Mouse (Mus musculus): ENCODE data around the gene Prpf4.

Gene Prpf4

DNA sequence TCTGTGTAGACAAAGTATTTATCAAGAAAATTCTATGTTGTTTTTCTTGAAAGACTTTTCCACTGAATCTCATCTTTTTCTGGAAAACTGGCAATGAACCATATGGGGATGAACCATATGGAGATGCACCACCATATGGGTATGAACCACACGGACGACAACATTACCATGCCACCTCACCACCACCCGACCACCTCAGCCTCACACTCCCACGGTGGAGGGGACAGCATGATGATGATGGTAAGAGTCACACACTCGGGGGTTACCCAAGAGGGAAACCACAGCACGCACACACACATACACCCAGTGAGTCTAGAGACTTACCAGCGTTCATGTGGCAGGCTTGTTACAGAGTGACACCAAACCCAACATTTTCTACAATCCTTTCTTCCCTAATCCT lies 23.2 kb upstream of the Prpf4 start:
- in situ Hi-C loops (cut with MboI, MseI) = no loop called here

DNA sequence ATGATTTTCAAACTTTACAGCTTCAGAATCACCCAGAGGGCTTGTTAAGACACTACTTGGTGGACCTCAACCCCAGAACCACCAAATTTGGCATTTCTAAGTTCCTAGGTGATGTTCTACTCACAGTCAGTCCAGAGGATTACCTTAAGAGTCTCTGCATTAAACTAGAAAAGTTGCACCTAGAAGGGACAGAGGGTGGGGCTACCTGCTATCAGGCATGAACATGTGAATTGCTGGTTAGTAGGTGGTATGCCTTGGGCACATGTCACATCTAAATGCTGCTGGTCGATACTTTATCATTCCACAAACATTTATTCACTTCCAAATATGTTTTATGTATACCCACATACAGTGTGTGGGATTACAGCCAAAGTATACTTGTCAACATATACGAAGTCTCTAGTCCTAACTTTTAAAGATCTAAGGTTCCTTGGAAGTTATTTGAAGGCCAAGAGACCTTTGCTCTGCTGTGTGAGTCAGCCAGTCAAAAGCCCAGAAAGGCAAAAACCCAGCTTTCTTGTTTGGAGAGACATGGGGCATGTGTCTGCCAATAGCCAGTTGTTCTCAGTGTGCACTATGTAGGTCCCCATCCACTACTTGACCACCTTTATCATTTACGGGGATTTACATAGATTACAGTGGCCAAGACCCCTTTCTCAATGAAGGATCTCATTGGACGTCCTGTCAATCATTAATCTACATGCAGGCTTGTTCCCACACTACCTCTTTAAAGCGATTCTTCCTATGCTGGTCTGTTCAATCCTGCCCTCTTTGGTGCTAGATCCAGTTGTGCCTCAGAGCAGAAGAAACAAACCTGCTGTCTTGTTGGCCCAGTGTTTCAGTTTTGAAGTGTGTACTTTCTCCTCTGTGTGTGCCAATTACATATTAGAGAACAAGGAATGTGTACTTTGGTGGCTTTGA lies 18.7 kb upstream of the Prpf4 start:
- in situ Hi-C loops (cut with MboI, MseI) = no loop called here

DNA sequence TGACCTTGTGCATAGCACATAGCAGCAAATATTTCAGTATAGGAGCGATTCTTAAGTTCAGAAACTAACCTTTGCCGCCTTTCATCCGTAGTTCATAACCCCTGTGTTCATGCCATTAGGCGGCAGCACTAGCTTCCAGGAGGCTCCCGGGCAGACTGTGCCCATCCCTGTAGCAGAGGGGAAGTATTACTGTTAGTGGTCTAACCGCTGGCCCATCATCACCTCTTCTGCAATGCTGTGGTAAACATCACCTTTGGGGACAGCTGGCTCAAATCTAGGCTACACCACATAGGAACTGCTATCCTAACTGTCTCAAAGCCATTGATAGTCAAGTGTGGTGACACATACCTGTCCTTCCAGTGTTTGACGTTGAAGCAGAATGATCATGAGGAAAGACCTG lies 16.7 kb upstream of the Prpf4 start:
- in situ Hi-C loops (cut with MboI, MseI) = no loop called here

DNA sequence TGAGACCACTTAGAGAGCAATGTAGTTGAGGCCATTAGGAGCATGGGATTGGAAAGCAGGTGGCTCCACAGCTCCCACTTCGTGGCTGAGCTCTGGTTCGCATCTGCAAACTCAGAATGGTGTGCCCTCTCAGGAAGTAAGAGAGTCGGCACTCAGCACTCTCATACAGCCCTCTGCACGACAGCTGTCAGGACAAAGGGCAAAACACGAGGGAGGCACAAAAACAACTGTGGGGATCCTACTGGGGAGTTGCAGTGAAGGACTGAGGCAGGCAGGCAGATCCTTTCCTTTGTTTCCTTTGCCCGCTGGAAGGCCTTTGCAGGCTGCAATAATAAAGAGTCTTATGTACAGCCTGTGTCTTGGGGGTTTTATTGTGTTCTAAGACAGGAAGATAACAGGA lies 15.1 kb upstream of the Prpf4 start:
- in situ Hi-C loops (cut with MboI, MseI) = no loop called here

DNA sequence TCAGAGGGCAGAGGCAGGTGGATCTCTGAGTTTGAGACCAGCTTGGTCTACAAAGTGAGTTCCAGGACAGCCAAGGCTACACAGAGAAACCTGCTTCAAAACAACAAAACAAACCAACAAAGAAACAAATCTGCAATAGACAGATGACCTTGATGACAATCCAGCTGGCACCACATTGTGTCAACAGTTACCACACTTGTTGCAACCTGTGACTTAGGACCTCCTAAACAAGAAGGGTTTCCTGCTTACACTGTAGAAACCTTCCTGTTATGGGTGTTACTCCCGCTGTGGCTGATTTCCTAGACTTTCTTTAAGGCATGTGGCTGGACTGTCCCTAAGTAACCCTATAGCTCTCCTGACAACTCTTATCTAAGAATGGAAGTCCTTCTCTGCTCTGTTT lies 12.8 kb upstream of the Prpf4 start:
- in situ Hi-C loops (cut with MboI, MseI) = no loop called here

DNA sequence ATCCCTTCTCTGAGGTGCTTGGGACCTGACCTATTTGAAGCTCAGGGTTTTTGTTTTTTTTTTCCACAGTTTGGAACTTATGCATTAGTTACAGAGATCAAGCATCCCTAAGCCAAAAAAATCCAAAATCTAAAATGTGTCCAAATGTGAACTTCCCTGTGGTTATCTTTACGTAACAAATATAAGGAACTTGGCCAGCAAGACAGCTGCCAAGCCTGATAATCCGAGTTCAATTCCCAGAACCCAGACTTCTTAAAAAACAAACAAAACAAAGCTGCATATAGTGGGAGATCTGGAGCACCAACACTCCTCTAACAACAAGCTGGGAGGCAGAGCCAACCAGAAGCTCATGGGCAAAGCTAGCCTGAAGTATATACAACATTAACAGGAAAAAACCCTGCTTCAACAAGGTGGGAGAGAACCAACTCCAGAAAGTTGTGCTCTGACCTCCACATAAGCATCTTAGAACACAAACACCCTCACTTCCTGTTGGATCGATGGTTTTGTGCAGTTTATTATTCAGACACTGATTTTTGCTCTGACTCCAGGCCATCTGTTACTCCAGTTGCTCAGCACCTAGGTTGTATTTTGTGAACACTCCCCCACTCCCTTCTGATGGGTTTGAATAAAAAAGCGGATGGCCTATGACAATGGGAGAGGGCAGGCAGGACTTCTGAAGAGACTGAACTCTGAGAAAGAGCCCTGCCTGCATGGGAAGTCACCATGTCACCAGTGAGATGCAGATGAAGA lies 10.8 kb upstream of the Prpf4 start:
- in situ Hi-C loops (cut with MboI, MseI) = no loop called here

DNA sequence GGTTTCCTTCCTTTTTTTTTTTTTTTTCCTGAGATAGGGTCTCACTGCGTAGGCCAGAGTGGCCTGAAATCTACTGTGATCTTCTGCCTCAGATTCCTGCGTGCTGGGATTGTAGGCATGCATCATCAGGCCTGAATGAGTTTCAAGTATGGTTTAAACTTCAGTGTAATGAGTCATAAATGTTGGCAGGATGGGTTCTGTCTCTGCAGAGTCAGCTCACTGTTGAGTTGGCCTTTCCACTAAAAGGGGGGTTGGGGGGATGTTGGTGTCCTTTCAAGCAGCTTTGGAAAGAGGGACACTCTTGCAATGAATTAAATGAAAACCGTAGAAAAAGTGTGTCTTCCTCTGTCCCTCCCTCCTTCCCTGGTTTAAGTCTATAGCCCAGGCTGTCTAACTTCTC lies 9.6 kb upstream of the Prpf4 start:
- in situ Hi-C loops (cut with MboI, MseI) = no loop called here

DNA sequence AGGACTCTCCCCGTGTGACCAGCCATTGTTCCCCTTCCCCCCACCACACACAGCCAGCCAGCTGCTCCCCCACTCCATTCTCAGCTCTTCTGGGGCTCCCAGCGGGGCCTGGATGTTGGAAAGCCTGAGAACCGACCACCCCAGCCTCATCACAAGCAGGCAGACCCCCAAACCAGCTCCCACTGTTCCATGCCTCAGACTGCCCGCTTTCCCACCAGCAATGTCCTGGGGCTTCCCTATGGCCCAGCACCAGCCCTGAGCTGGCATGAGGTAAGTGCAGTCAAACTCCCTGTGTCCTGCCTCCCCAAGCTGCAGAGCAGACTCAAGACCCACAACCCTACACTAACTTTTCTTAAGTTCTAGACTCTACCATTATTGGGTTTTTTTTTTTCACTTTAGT lies 2.5 kb upstream of the Prpf4 start:
- in situ Hi-C loops (cut with MboI, MseI) = loop anchor here (5.0 to 10.0 kb wide), 2 partner anchors 44 to 61 kb away; partner anchors contain the start of genes Fkbp15 and Slc31a1

DNA sequence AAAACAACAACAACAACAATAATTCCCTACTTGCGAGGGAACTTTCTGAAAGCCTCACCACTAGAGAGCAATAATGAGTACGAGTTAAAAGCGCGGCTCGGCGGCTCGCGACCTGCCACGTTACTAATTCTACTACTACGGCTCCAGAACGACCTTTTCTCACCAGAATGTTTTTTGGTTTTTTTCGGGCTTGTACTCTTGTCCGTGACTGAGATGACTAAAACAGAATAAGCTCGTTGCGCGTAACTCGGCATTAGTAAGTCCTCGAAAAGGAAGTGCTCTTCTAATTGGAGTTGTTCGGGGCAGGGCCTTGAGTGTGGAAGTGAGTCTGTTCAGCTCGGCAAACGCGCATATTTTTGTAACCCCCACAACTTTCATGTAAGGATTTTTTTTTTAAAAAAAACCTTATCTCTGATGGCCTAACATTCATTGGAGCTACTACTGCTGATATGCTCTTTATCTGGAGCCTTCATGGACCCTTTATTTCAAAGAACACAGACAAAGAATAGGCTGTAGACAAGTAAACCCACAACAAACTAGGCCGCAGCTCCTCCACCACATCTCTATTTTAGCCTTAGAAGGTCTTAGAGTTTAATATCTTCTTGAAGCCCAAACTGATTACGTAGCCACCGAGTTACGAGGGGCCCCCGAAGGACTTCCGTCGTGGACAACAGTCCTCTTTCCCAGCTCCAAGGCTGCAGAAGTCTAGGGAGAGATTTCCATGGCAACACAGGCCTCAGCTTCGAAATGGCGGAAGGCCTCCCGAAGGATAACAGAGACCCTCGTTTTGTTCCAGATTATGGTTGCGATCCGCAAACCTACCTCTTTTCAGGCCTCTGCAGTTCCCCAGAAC lies 641 bp upstream of the Prpf4 start:
- in situ Hi-C loops (cut with MboI, MseI) = loop anchor here (5.0 to 10.0 kb wide), 2 partner anchors 46 to 63 kb away; partner anchors contain the start of genes Fkbp15 and Slc31a1

DNA sequence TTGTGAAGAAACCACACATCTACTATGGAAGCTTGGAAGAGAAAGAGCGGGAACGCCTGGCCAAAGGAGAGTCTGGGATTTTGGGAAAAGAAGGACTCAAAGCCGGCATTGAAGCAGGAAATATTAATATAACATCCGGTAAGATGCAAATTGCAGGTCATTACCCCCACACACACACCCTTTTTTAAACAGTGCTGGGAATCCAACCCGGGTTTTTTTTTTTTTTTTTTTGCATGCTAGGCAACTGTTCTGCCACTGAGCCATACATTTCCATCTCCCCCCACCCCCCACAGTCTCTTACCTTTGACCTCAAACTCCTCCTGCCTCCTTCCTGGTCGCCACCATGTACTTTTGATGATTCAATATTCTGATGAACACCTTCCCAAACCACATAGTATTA lies 1.0 kb downstream of the Prpf4 start:
- in situ Hi-C loops (cut with MboI, MseI) = loop anchor here (5.0 to 10.0 kb wide), 2 partner anchors 47 to 65 kb away; partner anchors contain the start of genes Fkbp15 and Slc31a1

DNA sequence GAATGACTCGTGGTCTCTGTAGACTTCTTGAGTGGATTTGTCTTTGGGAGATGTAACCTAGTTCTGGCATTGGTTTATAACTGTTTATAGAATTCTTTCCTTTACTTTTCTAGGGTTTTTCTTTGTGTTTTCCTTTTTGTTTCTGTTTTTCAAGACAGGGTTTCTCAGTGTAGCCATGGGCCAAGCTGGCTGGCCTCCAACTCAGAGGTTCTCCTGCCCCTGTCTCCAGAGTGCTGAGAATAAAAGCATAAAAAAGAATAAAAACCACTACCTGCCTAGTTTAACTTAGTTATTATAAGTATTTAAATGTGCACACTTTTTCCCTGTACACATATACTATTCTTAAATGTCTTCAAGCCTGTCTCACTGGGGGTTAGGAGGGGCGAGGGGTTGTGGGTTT lies 1.7 kb downstream of the Prpf4 start:
- in situ Hi-C loops (cut with MboI, MseI) = no loop called here

DNA sequence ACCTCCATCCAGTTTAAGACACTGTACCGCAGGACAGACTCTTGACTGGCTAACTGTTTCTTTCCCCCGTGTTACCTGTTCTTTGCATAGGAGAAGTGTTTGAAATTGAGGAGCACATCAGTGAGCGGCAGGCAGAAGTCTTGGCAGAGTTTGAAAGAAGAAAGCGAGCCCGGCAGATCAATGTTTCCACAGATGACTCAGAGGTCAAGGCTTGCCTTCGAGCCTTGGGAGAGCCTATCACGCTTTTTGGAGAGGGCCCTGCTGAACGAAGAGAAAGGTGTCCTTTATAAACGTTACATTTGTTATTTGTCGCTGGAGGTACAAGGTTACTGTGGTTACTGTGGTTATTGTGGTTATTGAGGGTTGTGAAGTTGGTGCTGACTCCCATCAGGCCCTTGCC lies 3.0 kb downstream of the Prpf4 start:
- in situ Hi-C loops (cut with MboI, MseI) = no loop called here

DNA sequence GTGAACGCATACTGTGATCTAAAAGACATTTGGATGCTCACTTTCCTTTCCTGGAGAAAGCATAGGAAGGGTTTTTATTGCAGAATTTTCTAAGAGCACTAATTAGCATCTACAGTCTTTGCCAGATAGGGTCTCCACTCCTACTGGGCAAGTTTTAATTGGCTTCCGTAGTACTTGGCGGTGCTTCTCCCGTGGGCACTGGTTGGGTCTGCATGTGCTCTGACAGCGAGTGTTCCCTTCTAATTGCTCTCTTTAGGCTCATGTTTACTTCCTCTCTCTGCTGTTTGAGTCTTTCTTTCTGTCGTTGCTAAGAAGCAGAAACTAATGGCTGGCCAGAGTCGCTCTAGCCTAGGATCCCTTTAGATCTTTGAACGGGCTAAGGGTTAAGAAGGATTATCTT lies 9.9 kb downstream of the Prpf4 start:
- in situ Hi-C loops (cut with MboI, MseI) = no loop called here

DNA sequence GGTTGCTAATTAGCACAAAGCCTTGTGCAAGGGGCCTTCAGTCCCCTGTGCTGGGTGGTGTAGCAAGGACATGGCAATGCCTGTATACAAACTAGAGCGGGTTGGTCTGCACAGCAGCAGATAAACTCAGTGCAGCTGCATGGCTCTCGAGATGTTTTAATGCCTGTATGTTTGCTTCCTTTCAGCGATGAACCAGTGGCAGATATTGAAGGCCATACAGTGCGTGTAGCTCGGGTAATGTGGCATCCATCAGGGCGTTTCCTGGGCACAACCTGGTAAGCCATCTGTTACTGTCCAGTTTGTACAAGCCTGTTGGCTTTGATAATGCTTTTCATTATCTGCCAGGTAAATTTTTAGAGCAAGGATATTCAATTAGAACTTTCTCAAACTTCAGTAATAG lies 10.5 kb downstream of the Prpf4 start:
- in situ Hi-C loops (cut with MboI, MseI) = no loop called here

DNA sequence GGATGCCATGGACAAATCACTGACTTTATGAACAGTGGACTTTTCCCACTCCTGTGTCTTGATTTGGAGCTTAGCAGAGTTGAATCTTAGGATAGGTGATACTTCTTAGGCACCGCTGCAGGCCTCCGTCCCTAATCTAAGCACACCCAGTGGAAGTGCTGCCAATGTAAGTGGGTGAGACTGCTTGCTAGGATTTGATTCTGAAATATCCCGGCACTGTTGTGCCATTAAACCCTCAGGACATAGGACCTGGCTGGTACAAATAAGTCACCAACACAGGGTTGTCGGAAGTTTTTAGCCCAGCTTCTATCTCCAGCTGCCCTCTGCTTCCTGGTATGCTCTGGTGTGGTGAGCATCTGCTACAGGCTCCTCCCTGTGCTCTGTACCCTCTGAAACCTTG lies 17.3 kb downstream of the Prpf4 start:
- in situ Hi-C loops (cut with MboI, MseI) = no loop called here

DNA sequence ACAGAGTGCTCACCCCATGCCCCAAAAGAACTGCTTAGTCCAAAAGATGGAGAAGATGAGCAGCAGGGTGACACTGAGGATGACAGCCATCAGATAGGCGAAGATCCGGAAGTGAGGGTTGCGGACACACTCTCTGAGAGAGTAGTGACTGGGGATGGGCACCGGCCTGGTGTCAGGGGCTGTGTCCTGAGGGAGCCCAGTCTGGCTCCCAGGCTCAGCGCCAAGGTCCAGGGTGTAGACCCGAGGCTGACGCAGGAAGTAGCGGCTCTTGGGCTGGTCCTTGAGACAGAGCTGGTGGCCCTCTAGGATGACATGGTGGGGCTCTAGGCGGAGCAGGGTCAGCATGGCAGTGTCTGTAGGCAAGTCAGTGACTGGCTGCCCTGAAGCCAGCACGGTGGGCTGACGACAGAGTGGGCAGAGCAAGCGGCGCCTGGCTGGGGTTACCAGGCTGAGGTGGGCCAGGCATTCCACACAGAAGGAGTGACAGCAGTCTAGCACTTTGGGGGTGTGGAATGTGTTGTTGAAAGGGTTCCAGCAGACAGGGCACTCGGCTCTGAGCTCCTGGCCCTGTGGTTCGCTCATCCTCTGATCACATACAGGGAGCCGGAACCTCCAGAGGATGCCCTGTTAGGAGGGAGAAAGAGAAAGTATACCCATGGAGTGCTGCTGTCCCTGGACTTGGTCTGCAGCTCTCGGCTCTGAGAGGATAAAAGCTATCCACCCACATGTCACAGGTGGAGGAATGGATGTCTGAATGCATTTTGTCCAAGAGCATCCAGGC lies 19.6 kb downstream of the Prpf4 start:
- in situ Hi-C loops (cut with MboI, MseI) = no loop called here

DNA sequence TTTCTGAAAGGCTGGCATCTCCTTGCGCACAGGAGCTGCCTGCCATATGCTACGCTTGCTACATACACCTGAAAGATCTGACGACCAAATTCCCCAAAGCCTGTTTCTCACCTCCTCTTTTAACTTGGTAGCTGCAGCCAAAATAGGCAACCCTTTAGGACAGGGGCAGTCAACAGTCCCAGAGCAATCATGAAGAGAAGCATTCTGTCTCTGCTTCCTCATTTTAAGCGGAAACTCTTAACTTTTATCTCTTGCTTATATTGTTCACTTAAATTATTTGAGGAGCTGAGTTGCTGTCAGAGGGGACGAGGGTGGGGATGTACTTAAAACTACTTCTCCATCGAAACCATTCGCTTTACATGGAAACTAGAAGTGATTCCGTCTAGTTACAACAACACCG lies 21.0 kb downstream of the Prpf4 start:
- in situ Hi-C loops (cut with MboI, MseI) = no loop called here

DNA sequence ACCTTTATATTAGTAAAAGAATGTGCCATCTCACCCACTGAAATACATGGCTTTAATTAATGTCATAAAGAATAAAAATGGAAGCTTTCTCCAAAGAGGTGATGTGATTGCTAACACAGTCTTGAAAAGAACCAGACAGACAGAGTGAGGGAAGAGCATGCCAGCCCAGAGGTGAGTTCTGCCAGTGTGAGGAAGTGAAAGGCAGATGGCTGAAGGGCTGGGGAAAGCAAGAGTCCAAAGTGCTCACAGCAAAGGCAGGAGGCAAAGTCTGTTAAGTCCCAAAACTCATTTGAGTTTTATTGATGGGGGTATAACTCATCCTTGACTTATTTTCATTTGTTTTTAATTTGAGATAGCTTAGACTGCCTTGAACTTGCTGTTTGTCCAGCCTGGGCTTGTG lies 22.1 kb downstream of the Prpf4 start:
- in situ Hi-C loops (cut with MboI, MseI) = no loop called here

DNA sequence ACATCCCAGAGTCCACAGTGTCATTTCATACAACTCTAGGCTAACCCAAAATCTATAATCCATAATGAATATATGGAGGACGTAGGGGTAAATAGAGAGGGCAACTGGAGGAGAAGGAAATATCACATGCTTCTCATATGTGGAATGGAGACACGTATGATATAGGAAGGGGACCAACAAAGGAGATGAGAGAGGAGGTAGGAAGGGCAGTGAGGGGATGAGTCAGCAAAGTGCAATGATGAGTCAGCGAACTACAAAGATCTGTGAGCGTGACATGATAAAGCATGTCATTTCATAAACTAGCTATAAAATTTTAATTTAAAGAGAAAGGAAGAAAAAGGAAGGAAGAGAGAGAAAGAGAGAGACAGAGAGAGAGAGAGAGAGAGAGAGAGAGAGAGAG lies 22.9 kb downstream of the Prpf4 start:
- in situ Hi-C loops (cut with MboI, MseI) = no loop called here

DNA sequence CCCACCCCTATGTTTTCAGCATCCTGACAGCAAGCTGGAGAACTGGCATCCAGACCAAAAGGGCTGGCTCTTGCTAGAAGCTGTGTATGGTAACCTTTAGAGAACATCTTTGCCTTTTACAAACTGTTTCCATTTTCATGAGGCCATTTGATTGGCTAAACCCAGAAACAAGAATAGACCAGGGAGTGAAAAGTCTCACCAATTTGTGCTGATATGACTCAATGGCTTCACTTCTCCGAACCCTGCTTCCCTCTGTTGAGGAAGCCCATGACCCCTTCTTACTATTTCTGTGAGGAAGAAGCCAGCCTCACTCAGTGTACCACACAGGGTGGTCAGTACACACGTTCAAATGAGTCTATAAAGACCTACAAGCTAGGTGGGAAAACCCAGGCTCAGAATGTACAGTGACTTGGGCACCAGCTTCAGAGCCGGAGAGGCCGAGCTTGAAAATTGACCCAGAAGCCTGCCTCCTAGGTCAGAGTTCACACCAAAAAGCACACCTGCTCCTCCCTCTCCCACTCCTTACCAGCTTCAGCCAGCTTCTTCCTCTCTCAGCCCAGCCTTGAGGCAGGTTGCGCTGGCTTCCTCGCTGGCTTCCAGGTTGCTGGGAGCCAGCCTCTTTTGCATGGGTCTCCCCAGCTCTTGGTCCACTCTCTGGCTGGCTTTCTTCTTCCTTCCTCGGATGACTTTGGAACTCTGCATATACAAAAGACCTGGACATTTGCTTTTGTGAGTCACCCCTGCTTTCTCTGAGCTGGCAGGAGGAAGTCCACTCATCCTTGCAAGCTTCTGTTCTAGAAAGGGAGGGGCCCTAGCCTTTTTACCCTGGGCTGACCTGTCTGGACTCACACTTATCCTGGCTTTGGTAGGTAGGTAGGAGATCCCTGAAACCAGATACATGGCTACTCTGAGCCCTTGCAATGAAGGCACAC lies 25.6 kb downstream of the Prpf4 start:
- in situ Hi-C loops (cut with MboI, MseI) = no loop called here
